In the genomic region with DNA sequence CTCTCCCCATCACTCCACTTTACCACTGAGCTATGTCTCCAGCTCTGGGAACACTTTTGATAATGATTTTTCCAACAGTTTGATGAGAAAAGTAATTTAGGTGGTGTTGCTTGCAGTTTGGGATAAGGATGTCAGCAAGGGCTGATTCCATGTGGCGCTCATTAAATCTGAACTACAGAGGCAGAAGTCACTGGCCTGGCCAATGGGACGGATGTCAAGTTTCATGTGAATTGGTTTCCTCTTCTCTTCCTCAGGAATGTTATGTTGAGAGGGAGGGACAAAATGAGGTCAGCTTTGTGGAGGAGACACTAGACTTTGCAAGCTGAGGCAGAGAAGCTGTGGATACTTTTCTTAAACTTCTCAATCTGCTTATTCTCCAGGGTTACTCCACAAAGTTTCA, we compare ENCODE assay signal across 30 mouse cellular contexts.
DNase-seq lines count a peak whose midpoint lies in the region; ATAC-seq lines count a peak whose summit lies in the region.
"Had no signal": no experiment of that assay in that cellular context is flagged by ENCODE, and none has a peak within 500 bp of the region (broad histone marks: within the 10 kb centered on the region; RNA-seq: fewer than 3 reads in every experiment).

No protein-coding gene starts in this region.

- peak; percentile 9 for DNase-seq in heart, adult 8-10 months (ENCODE audit: low spot score)
- no peak for DNase-seq in heart, embryonic 10.5 days (ENCODE audit: low spot score)
- peak; percentile 16 for DNase-seq in kidney, adult 9 months
- peak; percentile 14 for DNase-seq in lung, postnatal 36 days
- no peak for DNase-seq in lung, postnatal 14 days
- no peak for DNase-seq in thymus, postnatal 4 days
- DNase-seq: adrenal gland, adult 2 months; adrenal gland, postnatal 36 days; cerebellum, adult 18-20 months; cerebellum, postnatal 10 days; gastrocnemius, postnatal 10 days; layer of hippocampus, adult 9-11 months; lung, embryonic 14.5 days; right cerebral cortex, postnatal 25 days; spleen, adult 18-20 months; thymus, adult 18-20 months; thymus, postnatal 36 days had no signal

- H3K27ac ChIP-seq in heart, embryonic 10.5 days: no peak overlapping the region
- no peak overlapping the region for H3K27ac ChIP-seq in kidney, embryonic 16.5 days (ENCODE audit: low read length)
- H3K27ac ChIP-seq: embryonic facial prominence, embryonic 13.5 days; forebrain, embryonic 10.5 days; forebrain, embryonic 15.5 days; hindbrain, embryonic 13.5 days; limb, embryonic 10.5 days; limb, embryonic 15.5 days; liver, embryonic 15.5 days had no signal

- H3K27me3 ChIP-seq in heart, embryonic 10.5 days (ENCODE audit: insufficient read depth, poor library complexity, severe bottlenecking): no peaks in the 10 kb centered on the region
- no peaks in the 10 kb centered on the region for H3K27me3 ChIP-seq in kidney, embryonic 16.5 days (ENCODE audit: insufficient read depth, low read length)
- H3K27me3 ChIP-seq: CH12.LX; forebrain, embryonic 15.5 days; hindbrain, embryonic 13.5 days; limb, embryonic 15.5 days; liver, embryonic 15.5 days had no signal

- no peak overlapping the region for H3K9ac ChIP-seq in kidney, embryonic 16.5 days (replicated peaks; ENCODE audit: low read length)
- H3K9ac ChIP-seq: embryonic facial prominence, embryonic 13.5 days; forebrain, embryonic 15.5 days; hindbrain, embryonic 13.5 days; limb, embryonic 15.5 days; liver, embryonic 15.5 days; lung, embryonic 14.5 days had no signal

- H3K4me1 ChIP-seq in heart, embryonic 10.5 days: peaks cover 8% of the 10 kb centered on the region
- H3K4me1 ChIP-seq in kidney, embryonic 16.5 days (ENCODE audit: insufficient read depth, low read length): peaks cover 13% of the 10 kb centered on the region
- H3K4me1 ChIP-seq: liver, embryonic 15.5 days had no signal

- H3K4me2 ChIP-seq in kidney, embryonic 16.5 days (replicated peaks; ENCODE audit: low read depth, low read length): no peak overlapping the region
- H3K4me2 ChIP-seq: embryonic facial prominence, embryonic 13.5 days; forebrain, embryonic 15.5 days; hindbrain, embryonic 13.5 days; limb, embryonic 15.5 days; liver, embryonic 15.5 days; lung, embryonic 14.5 days; midbrain, embryonic 11.5 days had no signal

- ATAC-seq in kidney, embryonic 16.5 days (ENCODE audit: low FRiP score, low TSS enrichment): no peak
- ATAC-seq: activated CD4-positive, CD25-positive, alpha-beta regulatory T cell, adult 4 months; forebrain, embryonic 15.5 days; intestine, embryonic 16.5 days; midbrain, embryonic 16.5 days had no signal

- no peaks in the 10 kb centered on the region for H3K36me3 ChIP-seq in heart, embryonic 10.5 days
- no peaks in the 10 kb centered on the region for H3K36me3 ChIP-seq in kidney, embryonic 16.5 days (ENCODE audit: insufficient read depth, low read length)
- H3K36me3 ChIP-seq: embryonic facial prominence, embryonic 13.5 days; forebrain, embryonic 10.5 days; forebrain, embryonic 15.5 days; hindbrain, embryonic 13.5 days; limb, embryonic 10.5 days; limb, embryonic 15.5 days; liver, embryonic 15.5 days had no signal

- no peak overlapping the region for H3K4me3 ChIP-seq in heart, embryonic 10.5 days
- no peak overlapping the region for H3K4me3 ChIP-seq in kidney, embryonic 16.5 days (ENCODE audit: low read length)
- H3K4me3 ChIP-seq: embryonic facial prominence, embryonic 13.5 days; forebrain, embryonic 10.5 days; forebrain, embryonic 15.5 days; hindbrain, embryonic 13.5 days; limb, embryonic 10.5 days; limb, embryonic 15.5 days; liver, embryonic 15.5 days had no signal

- no peaks in the 10 kb centered on the region for H3K9me3 ChIP-seq in heart, embryonic 10.5 days
- H3K9me3 ChIP-seq in kidney, embryonic 16.5 days (ENCODE audit: low read length): no peaks in the 10 kb centered on the region
- H3K9me3 ChIP-seq: embryonic facial prominence, embryonic 13.5 days; forebrain, embryonic 10.5 days; forebrain, embryonic 15.5 days; hindbrain, embryonic 13.5 days; limb, embryonic 10.5 days; limb, embryonic 15.5 days; liver, embryonic 15.5 days had no signal

- WGBS in heart, embryonic 10.5 days: 64% methylated on average over 2 of the region's 2 CpGs
- 60% methylated on average over 2 of the region's 2 CpGs for WGBS in kidney, embryonic 16.5 days

Comparison
In these comparisons a context has a peak if more than half of its experiments do, and no peak if none do; other contexts are left out.
1. DNase-seq: peak in heart, adult 8-10 months (single experiment), kidney, adult 9 months (single experiment) and lung, postnatal 36 days (single experiment); none in heart, embryonic 10.5 days (single experiment), lung, postnatal 14 days (single experiment) and thymus, postnatal 4 days (single experiment).